Mouse (Mus musculus) left cerebral cortex, postnatal 4 days (tissue): ENCODE results near the gene Spa17. TPM values are rescaled to one million over a fixed set of nuclear protein-coding genes. Genes with fewer than 3 reads are reported as not detected.

Experiments
- DNase-seq: peaks from one replicate; pipeline ENCODE4 v3.0.0-alpha.2; 2022
- intact Hi-C: fragments of 180-260 bp; cut with DNase I; formaldehyde crosslinking; loops from one replicate; pipeline ENCODE4 v1.15.1; 2025
- total RNA-seq, 2 experiments: library from RNA; stranded (reverse); gene quantifications; 2 replicates each; pipeline ENCODE4 v1.2.3; 2021

The Spa17 gene
- total RNA-seq, 2 experiments from 2014 or later: 1.3 to 1.6 TPM

DNA sequence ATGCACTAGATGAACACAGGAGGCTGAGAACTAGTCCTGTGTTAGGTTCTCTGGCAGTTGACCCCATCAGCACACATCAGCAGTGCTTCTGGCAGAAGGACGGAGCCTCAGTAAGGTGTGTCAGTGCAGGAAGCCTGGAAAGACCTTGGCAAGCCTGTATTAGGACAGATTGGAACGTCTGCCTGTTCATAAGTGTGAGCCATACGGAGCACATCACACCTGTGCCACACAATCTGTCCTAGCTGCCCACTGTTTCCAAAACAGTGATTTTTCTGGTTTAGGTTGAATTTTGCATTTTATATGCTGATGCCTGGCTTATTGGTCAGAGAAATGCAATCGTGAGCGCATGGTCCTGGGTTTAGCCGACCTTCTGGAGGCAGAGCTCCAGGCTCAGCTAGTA is 7.8 kb upstream of the Spa17 start:
- no peak for DNase-seq
- intact Hi-C loops: no loop called here

DNA sequence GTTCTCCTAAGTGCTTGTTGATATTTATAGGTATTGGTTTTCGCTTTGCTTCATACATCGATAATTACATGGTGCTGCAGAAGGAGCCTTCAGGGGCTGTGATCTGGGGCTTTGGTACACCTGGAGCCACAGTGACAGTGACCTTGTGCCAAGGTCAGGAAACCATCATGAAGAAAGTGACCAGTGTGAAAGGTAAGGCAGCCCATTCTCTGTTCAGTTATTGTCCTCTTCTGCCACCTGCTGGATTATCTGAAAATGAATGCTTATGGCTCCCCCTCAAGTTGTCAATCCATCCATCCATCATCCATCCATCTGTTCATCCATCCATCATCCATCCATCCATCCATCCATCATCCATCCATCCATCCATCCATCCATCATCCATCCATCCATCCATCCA is 3.2 kb upstream of the Spa17 start:
- intact Hi-C loops: loop anchor here (2.0 to 10.0 kb wide), 2 partner anchors 62 to 154 kb away; partner anchors contain the start of genes Nrgn and Siae
- no peak for DNase-seq

- intact Hi-C loops: loop anchor here (10.0 kb wide), 1 partner anchor 60 kb away; the partner anchor contains the start of genes Nrgn and Siae
- DNase-seq: no peak
Measured at GRCm38 (mm10) chr9:37615220-37615619, 1.7 kb upstream of the Spa17 start.

DNA sequence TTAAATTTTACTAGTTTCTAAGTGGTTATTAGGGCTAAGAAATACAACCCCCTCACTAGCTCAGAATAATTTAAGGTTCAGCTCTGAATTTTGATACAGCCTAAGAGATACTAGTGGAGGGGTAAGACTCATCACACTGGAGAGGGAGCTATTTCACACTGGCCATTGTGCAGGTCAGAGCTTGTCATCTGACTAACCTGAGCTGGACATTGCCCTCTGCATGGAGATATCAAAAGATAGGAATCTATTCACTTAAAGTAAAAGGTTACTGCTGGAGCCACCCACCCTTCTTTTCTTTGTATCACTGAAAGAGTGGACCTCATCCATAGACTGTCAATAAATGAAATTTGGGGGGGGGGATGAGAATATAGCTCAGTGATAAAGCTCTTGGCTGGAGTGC is 794 bp upstream of the Spa17 start:
- no peak for DNase-seq
- intact Hi-C loops: loop anchor here (10.0 kb wide), 1 partner anchor 60 kb away; the partner anchor contains the start of genes Nrgn and Siae

- intact Hi-C loops: loop anchor here (10.0 kb wide), 1 partner anchor 59 kb away; the partner anchor contains the start of genes Nrgn and Siae
Measured at GRCm38 (mm10) chr9:37613911-37614280, 374 bp upstream of the Spa17 start.

GRCm38 (mm10) chr9:37609558-37609957 is 4.0 kb downstream of the Spa17 start:
- intact Hi-C loops: no loop called here
- DNase-seq: no peak

More at GRCm38 (mm10) chr9:37613911-37614280, 374 bp upstream of the Spa17 start:
- DNase-seq: no peak

DNA sequence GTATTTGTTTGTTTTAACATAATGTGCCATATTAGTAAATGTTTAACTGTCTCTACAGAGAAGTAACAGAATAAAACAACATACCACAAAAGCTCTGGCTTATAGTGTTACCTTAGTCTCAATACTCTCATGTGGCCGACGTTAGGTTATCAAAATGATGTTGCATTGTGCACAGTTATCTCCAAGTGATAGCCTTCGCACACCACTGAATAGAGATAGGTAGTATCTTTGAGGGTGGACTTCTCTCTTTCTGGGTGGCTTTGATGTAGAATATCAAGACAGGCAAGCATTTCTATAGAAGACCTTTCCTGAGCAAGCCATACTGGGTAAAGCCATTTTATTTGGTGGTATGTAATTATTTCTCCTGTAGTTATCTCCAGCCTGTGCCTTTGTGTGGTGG is 8.4 kb downstream of the Spa17 start:
- intact Hi-C loops: no loop called here
- no peak for DNase-seq

GRCm38 (mm10) chr9:37600538-37601205 is 12.8 kb downstream of the Spa17 start:
- no peak for DNase-seq
- intact Hi-C loops: no loop called here

- intact Hi-C loops: no loop called here
- DNase-seq: no peak
Measured at GRCm38 (mm10) chr9:37598637-37599036, 14.9 kb downstream of the Spa17 start.

- intact Hi-C loops: no loop called here
- DNase-seq: no peak
Measured at GRCm38 (mm10) chr9:37595570-37595969, 18.0 kb downstream of the Spa17 start.

GRCm38 (mm10) chr9:37593690-37594089 is 19.8 kb downstream of the Spa17 start:
- DNase-seq: no peak
- intact Hi-C loops: no loop called here

DNA sequence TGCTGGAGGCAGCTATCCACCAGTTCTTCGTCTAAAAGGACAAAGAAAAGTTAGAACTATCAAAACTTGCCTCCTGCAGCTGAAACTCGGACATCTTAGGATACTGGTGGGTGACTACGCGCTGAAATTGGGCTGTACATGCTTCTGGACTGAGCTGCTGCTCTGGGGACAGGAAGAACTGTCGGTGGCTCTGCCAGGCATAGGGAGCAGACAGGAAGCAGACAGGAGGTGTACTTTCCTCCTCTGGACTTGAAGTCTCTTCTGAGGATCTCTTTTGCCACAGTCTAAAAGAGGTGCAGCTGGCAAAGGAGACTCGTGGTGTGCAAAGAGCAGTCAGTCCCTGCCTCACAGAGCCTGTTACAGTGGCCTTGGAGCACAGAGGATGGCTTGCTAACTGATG is 20.9 kb downstream of the Spa17 start:
- DNase-seq: no peak
- intact Hi-C loops: no loop called here

- intact Hi-C loops: no loop called here
- no peak for DNase-seq
Measured at GRCm38 (mm10) chr9:37592025-37592424, 21.5 kb downstream of the Spa17 start.

DNA sequence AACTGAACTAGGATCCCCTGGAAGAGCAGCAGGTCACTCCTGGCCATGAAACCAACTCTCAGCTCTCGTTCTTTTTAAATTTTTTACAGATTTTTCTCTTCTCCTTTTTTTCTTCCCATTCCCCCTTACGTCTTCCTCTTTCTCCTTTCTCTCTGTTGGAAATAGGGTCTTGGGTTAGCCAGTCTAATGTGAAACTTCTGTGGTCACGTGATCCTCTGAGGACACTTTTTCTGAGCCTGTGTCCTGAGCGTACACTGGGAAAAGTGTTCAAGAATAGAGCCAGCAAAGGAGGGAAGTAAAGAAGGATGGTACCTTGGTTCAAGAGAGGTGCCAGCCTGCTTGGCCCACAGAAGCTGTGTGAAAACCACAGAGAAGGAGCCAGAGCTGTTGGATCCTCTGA is 23.1 kb downstream of the Spa17 start:
- no peak for DNase-seq
- intact Hi-C loops: no loop called here

DNA sequence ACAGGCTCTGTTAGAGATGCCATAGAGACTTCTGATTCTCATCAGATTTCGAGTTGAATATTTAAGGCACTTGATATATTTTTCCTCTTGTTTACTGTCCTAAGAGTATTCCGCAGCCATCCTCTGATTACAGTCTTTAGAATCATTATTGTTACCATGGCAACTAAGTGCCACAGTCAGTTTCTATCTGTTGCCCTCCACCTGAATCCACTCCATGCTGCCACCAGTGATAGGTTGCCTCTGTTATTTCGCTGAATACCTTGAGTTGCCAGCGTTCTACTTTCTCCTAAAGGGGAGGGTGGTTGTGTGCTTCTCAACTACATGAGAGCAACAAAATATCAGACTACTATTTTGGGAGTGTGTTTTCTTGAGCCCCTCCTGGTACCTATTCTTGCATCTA is 26.8 kb downstream of the Spa17 start:
- no peak for DNase-seq
- intact Hi-C loops: no loop called here

GRCm38 (mm10) chr9:37583594-37583993 is 29.9 kb downstream of the Spa17 start:
- no peak for DNase-seq
- intact Hi-C loops: no loop called here

DNA sequence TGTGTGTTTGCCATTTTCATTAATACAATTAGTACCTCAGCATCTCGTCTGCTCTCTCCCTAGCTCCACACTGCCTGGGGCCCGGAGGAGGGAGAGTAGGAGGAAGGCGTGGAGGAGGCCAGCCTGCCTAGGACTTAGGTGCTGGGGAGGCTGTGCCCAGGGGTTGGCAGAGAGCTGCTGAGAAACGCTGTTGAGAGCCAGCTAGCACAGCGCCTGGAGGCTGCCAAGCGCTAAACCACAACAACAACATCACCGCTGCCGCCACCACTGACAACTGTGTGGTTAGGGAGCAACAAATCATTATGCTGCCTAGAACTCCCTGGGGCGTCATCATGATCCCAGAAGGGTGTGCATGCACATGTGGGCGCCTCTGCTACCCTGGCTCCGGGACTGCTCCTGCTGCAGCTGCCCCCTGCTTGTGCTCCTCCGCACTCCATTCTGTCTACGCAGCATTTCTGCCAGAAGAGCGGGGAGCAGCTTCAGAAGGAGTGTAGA is 37.0 kb downstream of the Spa17 start:
- no peak for DNase-seq
- intact Hi-C loops: no loop called here

DNA sequence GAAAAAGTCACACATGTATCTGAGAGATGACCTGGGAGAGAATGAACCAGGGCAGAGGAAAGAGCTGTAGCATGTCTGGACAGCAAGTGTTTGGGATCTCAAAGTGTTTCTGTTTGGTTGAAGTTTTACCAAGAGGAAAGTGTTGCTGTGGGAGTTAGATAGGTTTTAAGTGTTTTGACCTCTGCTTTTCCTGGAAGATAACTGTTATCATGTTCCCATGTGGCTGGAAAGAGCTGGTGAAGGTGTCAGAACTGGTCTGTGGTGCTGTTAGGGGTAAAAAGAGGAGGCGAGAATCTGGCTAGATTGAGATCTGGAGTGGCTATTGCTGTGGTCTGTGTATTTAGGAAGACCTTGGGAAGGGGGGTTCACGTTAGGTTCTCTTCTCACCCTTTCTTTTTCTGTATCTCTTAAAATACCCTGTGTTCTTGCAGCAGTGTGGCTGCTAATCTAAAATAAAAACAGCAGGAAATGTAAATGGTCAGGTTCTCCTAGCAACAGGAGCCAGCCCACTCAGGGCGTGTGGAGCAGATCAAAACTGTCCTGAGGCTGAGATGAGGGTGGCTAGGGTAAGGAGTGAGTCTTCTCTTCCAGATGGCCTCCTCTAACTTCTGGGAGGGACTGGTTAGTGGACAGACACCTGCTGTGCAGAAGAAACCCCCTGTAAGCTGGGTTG is 41.2 kb downstream of the Spa17 start:
- DNase-seq: no peak
- intact Hi-C loops: no loop called here

- no peak for DNase-seq
- intact Hi-C loops: no loop called here
Measured at GRCm38 (mm10) chr9:37569231-37569835, 44.2 kb downstream of the Spa17 start.

DNA sequence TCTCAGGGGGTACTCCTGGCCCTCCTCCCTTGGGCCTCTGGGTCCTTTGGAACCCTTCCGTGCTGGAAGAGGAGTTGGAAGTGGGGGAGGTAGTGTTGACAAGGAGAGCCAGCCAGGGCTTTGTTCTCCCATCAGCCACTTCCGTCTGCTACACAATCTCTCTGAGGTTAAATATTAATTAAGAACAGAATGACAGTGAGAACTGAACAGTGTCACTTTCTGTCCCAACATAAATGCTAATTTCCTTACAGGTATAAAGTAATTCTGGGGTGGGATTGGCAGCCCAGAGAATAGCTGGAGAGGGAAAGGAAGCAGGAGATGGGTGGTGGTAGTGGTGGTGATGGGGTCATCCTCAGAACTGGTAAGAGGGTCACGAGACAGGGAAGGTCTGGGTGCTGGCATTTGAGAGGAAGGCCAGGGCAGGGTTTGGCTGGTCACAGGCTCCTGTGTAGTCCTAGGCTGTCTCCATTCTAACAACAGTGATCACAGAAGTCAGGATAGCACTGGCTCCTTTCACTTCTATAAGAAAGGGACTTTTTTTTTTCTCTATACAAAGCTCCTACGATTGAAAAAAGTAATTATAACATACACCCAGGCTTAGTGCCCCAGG is 44.8 kb downstream of the Spa17 start:
- no peak for DNase-seq
- intact Hi-C loops: no loop called here

DNA sequence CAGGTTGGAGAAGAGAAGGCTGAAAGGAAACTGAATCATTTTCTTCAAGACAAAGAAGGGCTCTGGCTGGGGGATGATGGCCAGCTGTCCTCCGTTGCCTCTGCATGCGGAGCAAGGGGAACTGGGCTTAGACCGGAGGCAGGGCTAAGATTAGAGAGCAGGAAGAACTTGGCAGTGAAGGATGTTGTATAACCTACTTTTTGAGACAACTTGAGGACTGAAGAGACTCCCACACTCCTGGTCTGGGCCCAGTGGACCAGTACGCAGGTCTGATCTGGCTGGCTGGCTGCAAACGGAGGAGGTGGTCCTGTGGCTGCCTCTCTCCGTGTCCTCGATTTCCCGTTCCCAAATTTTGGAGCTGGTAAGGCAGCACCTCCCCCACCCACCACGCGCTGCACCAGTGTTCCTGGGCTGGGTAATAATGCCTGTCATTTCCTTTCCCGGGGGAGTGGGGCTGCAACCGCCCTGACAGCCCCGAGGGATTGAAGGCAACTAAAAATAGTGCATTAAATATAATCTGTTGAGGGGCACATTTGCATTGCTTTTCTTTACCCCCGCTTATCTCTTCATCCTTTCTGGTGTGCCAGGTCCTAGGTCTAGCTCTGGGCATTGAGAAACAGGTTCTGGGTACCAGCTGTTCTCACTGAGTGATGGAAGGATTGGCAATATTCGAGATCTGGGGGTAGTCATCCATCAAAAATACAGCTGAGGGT is 45.5 kb downstream of the Spa17 start:
- DNase-seq: no peak

More for the DNA sequence above, 45.5 kb downstream of the Spa17 start:
- intact Hi-C loops: no loop called here
